9 mouse cellular contexts compared by ENCODE assay signal in genomic region chr15:98168622-98169004, GRCm38 (mm10). TPM values are rescaled to one million over a fixed set of nuclear protein-coding genes. Genes with fewer than 3 reads are reported as not detected.
DNase-seq lines count a peak whose midpoint lies in the region; ATAC-seq and TF ChIP-seq lines count a peak whose summit lies in the region.
"Had no signal": no experiment of that assay in that cellular context is flagged by ENCODE, and none has a peak within 500 bp of the region (broad histone marks: within the 10 kb centered on the region; RNA-seq: fewer than 3 reads in every experiment).

No protein-coding gene starts in this region.

- peaks cover 26% of the 10 kb centered on the region for H3K4me1 ChIP-seq in kidney, embryonic 15.5 days
- peaks cover 12% of the 10 kb centered on the region; the same call in 1 of the 2 replicates for H3K4me1 ChIP-seq in embryonic facial prominence, embryonic 12.5 days
- H3K4me1 ChIP-seq in hindbrain, embryonic 12.5 days = peaks cover 36% of the 10 kb centered on the region
- 0 out of 2 replicates have a peak, but pooled peaks cover 11% of the 10 kb centered on the region for H3K4me1 ChIP-seq in midbrain, postnatal 0 days (ENCODE audit: insufficient read depth, low read length)

- peak overlapping the region; percentile 45; the same call in 1 of the 2 replicates for H3K4me3 ChIP-seq in kidney, embryonic 15.5 days (replicated peaks)
- peak overlapping the region; percentile 49 for H3K4me3 ChIP-seq in embryonic facial prominence, embryonic 12.5 days
- H3K4me3 ChIP-seq in hindbrain, embryonic 12.5 days = peak overlapping the region; percentile 43
- H3K4me3 ChIP-seq in midbrain, postnatal 0 days (ENCODE audit: low read depth, low read length) = peak overlapping the region; percentile 66

- H3K9ac ChIP-seq in kidney, embryonic 15.5 days = no peak overlapping the region
- no peak overlapping the region for H3K9ac ChIP-seq in embryonic facial prominence, embryonic 12.5 days
- H3K9ac ChIP-seq in hindbrain, embryonic 12.5 days = peak overlapping the region; percentile 65
- peak overlapping the region; percentile 81 for H3K9ac ChIP-seq in midbrain, postnatal 0 days (replicated peaks; ENCODE audit: low read length, poor library complexity, severe bottlenecking)
- H3K9ac ChIP-seq: lung, embryonic 15.5 days had no signal

- no peak for ATAC-seq in kidney, embryonic 15.5 days (replicated peaks; ENCODE audit: low FRiP score)
- no peak for ATAC-seq in embryonic facial prominence, embryonic 12.5 days (ENCODE audit: insufficient number of reproducible peaks, insufficient read depth, low FRiP score, low TSS enrichment)
- no peak for ATAC-seq in hindbrain, embryonic 12.5 days (ENCODE audit: low FRiP score)
- ATAC-seq in midbrain, postnatal 0 days (ENCODE audit: low FRiP score) = no peak
- ATAC-seq in activated CD4-positive, CD25-positive, alpha-beta regulatory T cell, adult 4 months = no peak

- H3K27me3 ChIP-seq in kidney, embryonic 15.5 days = peaks cover 78% of the 10 kb centered on the region
- H3K27me3 ChIP-seq in embryonic facial prominence, embryonic 12.5 days = peaks cover 76% of the 10 kb centered on the region
- H3K27me3 ChIP-seq in hindbrain, embryonic 12.5 days = peaks cover 55% of the 10 kb centered on the region
- H3K27me3 ChIP-seq in midbrain, postnatal 0 days (ENCODE audit: insufficient read depth, low read length) = no peaks in the 10 kb centered on the region

- H3K4me2 ChIP-seq in kidney, embryonic 15.5 days = peak overlapping the region; percentile 78
- H3K4me2 ChIP-seq in embryonic facial prominence, embryonic 12.5 days (replicated peaks) = peak overlapping the region; percentile 88; the same call in 1 of the 2 replicates
- H3K4me2 ChIP-seq in hindbrain, embryonic 12.5 days (replicated peaks) = peak overlapping the region; percentile 76
- peak overlapping the region; percentile 84 for H3K4me2 ChIP-seq in midbrain, postnatal 0 days (ENCODE audit: low read depth, low read length, poor library complexity, severe bottlenecking)

- no peak overlapping the region for H3K27ac ChIP-seq in kidney, embryonic 15.5 days
- no peak overlapping the region for H3K27ac ChIP-seq in embryonic facial prominence, embryonic 12.5 days
- no peak overlapping the region for H3K27ac ChIP-seq in hindbrain, embryonic 12.5 days
- no peak overlapping the region for H3K27ac ChIP-seq in midbrain, postnatal 0 days (ENCODE audit: low read depth, low read length)
- H3K27ac ChIP-seq: lung, embryonic 15.5 days had no signal

- DNase-seq in kidney, postnatal 10 days = no peak
- no peak for DNase-seq in midbrain, postnatal 0 days (ENCODE audit: low spot score)
- no peak for DNase-seq in spleen, postnatal 10 days (ENCODE audit: low spot score in 2 of 2)

- WGBS in kidney, embryonic 15.5 days = 7% methylated on average over 19 of the region's 19 CpGs
- WGBS in embryonic facial prominence, embryonic 12.5 days = 2% methylated on average over 19 of the region's 19 CpGs
- 3% methylated on average over 19 of the region's 19 CpGs for whole genome bisulfite sequencing in hindbrain, embryonic 12.5 days
- WGBS in midbrain, postnatal 0 days = 3% methylated on average over 19 of the region's 19 CpGs

- TF ChIP-seq CTCF in midbrain, postnatal 0 days (IDR thresholded peaks at IDR 0.05) = no peak

- no peaks in the 10 kb centered on the region for H3K9me3 ChIP-seq in kidney, embryonic 15.5 days (replicated peaks)
- no peaks in the 10 kb centered on the region for H3K9me3 ChIP-seq in embryonic facial prominence, embryonic 12.5 days
- no peaks in the 10 kb centered on the region for H3K9me3 ChIP-seq in hindbrain, embryonic 12.5 days (replicated peaks)
- H3K9me3 ChIP-seq in midbrain, postnatal 0 days (ENCODE audit: low read length) = no peaks in the 10 kb centered on the region
- H3K9me3 ChIP-seq: lung, embryonic 15.5 days had no signal

- H3K36me3 ChIP-seq in kidney, embryonic 15.5 days = no peaks in the 10 kb centered on the region
- H3K36me3 ChIP-seq in embryonic facial prominence, embryonic 12.5 days = no peaks in the 10 kb centered on the region
- H3K36me3 ChIP-seq in hindbrain, embryonic 12.5 days = no peaks in the 10 kb centered on the region
- H3K36me3 ChIP-seq in midbrain, postnatal 0 days (ENCODE audit: insufficient read depth, low read length) = no peaks in the 10 kb centered on the region
- H3K36me3 ChIP-seq: lung, embryonic 15.5 days had no signal

RNA-seq across cellular contexts. Expression of gene Ccdc184, which starts 1.7 kb away (rescaled TPM):
- 0.99 and 1.6 TPM in 2 replicates for polyA plus RNA-seq in kidney, embryonic 15.5 days (2015; fragmentation: Nextera tagmentation; extraction: Ambion mirVana)
- 2.0 and 2.4 TPM in 2 replicates for polyA plus RNA-seq in embryonic facial prominence, embryonic 12.5 days (2016; fragmentation: Nextera tagmentation; extraction: Ambion mirVana)
- 24.7 and 26.7 TPM in 2 replicates for polyA plus RNA-seq in hindbrain, embryonic 12.5 days (2016; fragmentation: Nextera tagmentation; extraction: Ambion mirVana)
- 127 and 129 TPM in 2 replicates for total RNA-seq in midbrain, postnatal 0 days (2014; rRNA removed)
- polyA plus RNA-seq in midbrain, postnatal 0 days (2015; fragmentation: Nextera tagmentation; extraction: Ambion mirVana) = 132 and 145 TPM in 2 replicates
- under 1 TPM in 1 of 2 experiments, not detected in 1; 0.25 TPM for polyA plus RNA-seq in activated CD4-positive, CD25-positive, alpha-beta regulatory T cell, adult 4 months (2017; shearing (Covaris generic))

RNA-seq across cellular contexts. Expression of gene Asb8, which starts 3.2 kb away (rescaled TPM):
- 46.2 and 47.4 TPM in 2 replicates for polyA plus RNA-seq in kidney, embryonic 15.5 days (2015; fragmentation: Nextera tagmentation; extraction: Ambion mirVana)
- polyA plus RNA-seq in embryonic facial prominence, embryonic 12.5 days (2016; fragmentation: Nextera tagmentation; extraction: Ambion mirVana) = 46.4 and 47.2 TPM in 2 replicates
- 45.1 and 49.3 TPM in 2 replicates for polyA plus RNA-seq in hindbrain, embryonic 12.5 days (2016; fragmentation: Nextera tagmentation; extraction: Ambion mirVana)
- total RNA-seq in midbrain, postnatal 0 days (2014; rRNA removed) = 60.5 and 72.7 TPM in 2 replicates
- 59.2 and 64.9 TPM in 2 replicates for polyA plus RNA-seq in midbrain, postnatal 0 days (2015; fragmentation: Nextera tagmentation; extraction: Ambion mirVana)
- polyA plus RNA-seq in activated CD4-positive, CD25-positive, alpha-beta regulatory T cell, adult 4 months (2017; shearing (Covaris generic)) = 10 to 100 TPM; 36.6 to 43.2 TPM

RNA-seq across cellular contexts. Expression of gene Olfr288, which starts 26.7 kb away (rescaled TPM):
- not detected in 2 replicates for polyA plus RNA-seq in kidney, embryonic 15.5 days (2015; fragmentation: Nextera tagmentation; extraction: Ambion mirVana)
- polyA plus RNA-seq in embryonic facial prominence, embryonic 12.5 days (2016; fragmentation: Nextera tagmentation; extraction: Ambion mirVana) = not detected in 2 replicates
- not detected in 2 replicates for polyA plus RNA-seq in hindbrain, embryonic 12.5 days (2016; fragmentation: Nextera tagmentation; extraction: Ambion mirVana)
- total RNA-seq in midbrain, postnatal 0 days (2014; rRNA removed) = not detected in 2 replicates
- polyA plus RNA-seq in midbrain, postnatal 0 days (2015; fragmentation: Nextera tagmentation; extraction: Ambion mirVana) = not detected in 2 replicates
- not detected for polyA plus RNA-seq in activated CD4-positive, CD25-positive, alpha-beta regulatory T cell, adult 4 months (2017; shearing (Covaris generic))
- polyA plus RNA-seq: large intestine, adult 2 months; lung, embryonic 15.5 days had no signal

RNA-seq across cellular contexts. Expression of gene Gm44579, which starts 52.2 kb away (rescaled TPM):
- not detected in 2 replicates for polyA plus RNA-seq in kidney, embryonic 15.5 days (2015; fragmentation: Nextera tagmentation; extraction: Ambion mirVana)
- not detected in 2 replicates for polyA plus RNA-seq in embryonic facial prominence, embryonic 12.5 days (2016; fragmentation: Nextera tagmentation; extraction: Ambion mirVana)
- polyA plus RNA-seq in hindbrain, embryonic 12.5 days (2016; fragmentation: Nextera tagmentation; extraction: Ambion mirVana) = not detected in 2 replicates
- not detected in 2 replicates for total RNA-seq in midbrain, postnatal 0 days (2014; rRNA removed)
- polyA plus RNA-seq in midbrain, postnatal 0 days (2015; fragmentation: Nextera tagmentation; extraction: Ambion mirVana) = 0.09 and 0.11 TPM in 2 replicates
- not detected for polyA plus RNA-seq in activated CD4-positive, CD25-positive, alpha-beta regulatory T cell, adult 4 months (2017; shearing (Covaris generic))
- polyA plus RNA-seq: large intestine, adult 2 months; lung, embryonic 15.5 days had no signal

RNA-seq across cellular contexts. Expression of gene Olfr287, which starts 52.2 kb away (rescaled TPM):
- not detected in 2 replicates for polyA plus RNA-seq in kidney, embryonic 15.5 days (2015; fragmentation: Nextera tagmentation; extraction: Ambion mirVana)
- not detected in 2 replicates for polyA plus RNA-seq in embryonic facial prominence, embryonic 12.5 days (2016; fragmentation: Nextera tagmentation; extraction: Ambion mirVana)
- not detected in 2 replicates for polyA plus RNA-seq in hindbrain, embryonic 12.5 days (2016; fragmentation: Nextera tagmentation; extraction: Ambion mirVana)
- total RNA-seq in midbrain, postnatal 0 days (2014; rRNA removed) = 0.44 and 1.2 TPM in 2 replicates
- 1.2 and 1.5 TPM in 2 replicates for polyA plus RNA-seq in midbrain, postnatal 0 days (2015; fragmentation: Nextera tagmentation; extraction: Ambion mirVana)
- polyA plus RNA-seq in activated CD4-positive, CD25-positive, alpha-beta regulatory T cell, adult 4 months (2017; shearing (Covaris generic)) = not detected
- polyA plus RNA-seq: lung, embryonic 15.5 days had no signal

Comparison
In these comparisons a context has a peak if more than half of its experiments do, and no peak if none do; other contexts are left out.
1. H3K9ac ChIP-seq: peak in hindbrain, embryonic 12.5 days (single experiment) and midbrain, postnatal 0 days (single experiment); none in kidney, embryonic 15.5 days (single experiment) and embryonic facial prominence, embryonic 12.5 days (single experiment).
2. Peak in every context shown above with its lines, with median percentiles within 50 percentile points of each other: H3K4me2 ChIP-seq and H3K4me3 ChIP-seq.